Mouse (Mus musculus): ENCODE data around the gene Pofut1.

Gene Pofut1

DNA sequence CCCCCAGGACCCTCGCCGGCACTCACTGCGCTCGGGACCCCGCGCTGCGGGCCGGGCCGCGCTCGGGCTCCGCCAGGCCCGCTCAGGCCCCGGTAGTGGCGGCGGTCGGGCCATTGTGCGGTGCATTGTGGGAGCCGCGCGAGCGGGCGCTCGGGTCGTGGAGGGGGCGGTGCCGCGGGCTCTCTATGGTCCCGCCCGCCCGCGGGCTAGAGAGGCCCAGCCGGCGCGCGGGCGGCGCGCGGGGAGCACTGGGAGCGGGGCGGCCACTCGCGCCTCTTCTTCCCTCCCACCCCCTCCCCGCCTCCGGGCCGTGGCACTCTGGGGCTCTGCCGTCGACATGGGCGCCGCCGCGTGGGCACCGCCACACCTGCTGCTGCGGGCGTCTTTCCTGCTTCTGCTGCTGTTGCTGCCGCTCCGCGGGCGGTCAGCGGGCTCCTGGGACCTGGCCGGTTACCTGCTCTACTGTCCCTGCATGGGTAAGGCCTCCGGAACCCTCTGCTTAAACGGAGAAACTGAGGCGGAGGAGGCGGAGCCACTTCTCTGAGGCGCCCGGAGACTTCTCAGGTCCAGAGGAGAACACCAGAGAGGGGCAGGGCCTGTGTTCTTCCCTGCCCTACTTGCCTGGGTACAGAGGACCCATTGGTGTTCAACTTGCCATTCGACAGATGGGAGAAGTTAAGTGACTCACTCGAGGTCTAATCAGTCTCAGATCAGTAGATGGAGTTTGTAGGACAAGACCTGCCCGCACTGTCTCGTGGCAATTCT lies at the start of gene Pofut1, which contains the start of gene Plagl2:
Pofut1 (plus strand) TSS at position 284 of the 765 bp plus-strand sequence.
Plagl2 (minus strand) TSS at position 177 of the 765 bp plus-strand sequence.
- Histone ChIP-seq H3K27me3 (ENCODE audit: control insufficient read depth, insufficient read depth, low read length, poor library complexity, severe bottlenecking) (no peaks in the 10 kb centered on the region), H3K36me3 (ENCODE audit: control insufficient read depth, insufficient read depth, low read length, poor library complexity, severe bottlenecking) (no peaks in the 10 kb centered on the region; the same call in 1 of the 2 replicates)
- peak; percentile 89 for DNase-seq (ENCODE audit: low read depth, low spot score)

DNA sequence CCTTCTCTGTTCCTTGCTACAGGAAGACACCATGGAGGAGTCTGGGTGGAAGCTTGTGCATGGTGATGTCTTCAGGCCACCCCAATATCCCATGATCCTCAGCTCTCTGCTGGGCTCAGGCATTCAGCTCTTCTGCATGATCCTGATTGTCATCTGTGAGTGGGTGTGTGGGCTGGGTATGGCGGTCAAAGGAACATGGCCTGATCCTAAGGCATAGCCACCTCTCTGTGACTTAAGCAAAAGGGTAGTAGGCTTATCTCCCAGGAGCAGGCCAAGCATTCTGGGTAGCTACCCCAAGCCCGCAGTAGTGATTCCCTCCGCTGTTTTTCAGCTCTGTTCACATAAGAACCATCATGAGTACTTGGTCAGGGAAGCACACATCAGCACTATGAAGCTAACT lies 47.1 kb upstream of the Pofut1 start:
- no peaks in the 10 kb centered on the region for H3K27me3 ChIP-seq (ENCODE audit: control insufficient read depth, insufficient read depth, low read length, poor library complexity, severe bottlenecking)
- DNase-seq (ENCODE audit: low read depth, low spot score): no peak
- peaks cover 15% of the 10 kb centered on the region; the same call in 1 of the 2 replicates for H3K36me3 ChIP-seq (ENCODE audit: control insufficient read depth, insufficient read depth, low read length, poor library complexity, severe bottlenecking)

DNA sequence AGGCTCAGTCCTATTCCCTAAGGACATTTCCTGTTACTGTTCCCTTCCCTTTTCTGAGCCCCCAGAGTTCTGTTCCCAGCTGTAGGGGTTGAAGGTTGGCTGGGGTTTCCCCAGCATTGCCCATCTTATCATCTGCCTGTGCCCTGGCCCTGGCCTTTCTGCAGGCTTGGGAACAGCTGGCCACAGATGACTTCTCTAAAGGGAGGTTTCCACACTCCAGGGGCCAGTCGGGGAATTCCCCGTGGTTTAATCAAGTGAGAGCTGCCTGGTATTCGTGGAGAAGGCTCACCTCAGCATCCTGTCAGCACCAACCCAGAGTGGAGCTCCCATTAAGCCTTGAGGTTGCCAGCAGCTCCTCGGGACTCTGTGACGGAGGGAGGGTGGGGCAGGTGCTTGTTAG lies 42.8 kb upstream of the Pofut1 start:
- no peak for DNase-seq (ENCODE audit: low read depth, low spot score)
- no peaks in the 10 kb centered on the region for H3K27me3 ChIP-seq (ENCODE audit: control insufficient read depth, insufficient read depth, low read length, poor library complexity, severe bottlenecking)
- H3K36me3 ChIP-seq (ENCODE audit: control insufficient read depth, insufficient read depth, low read length, poor library complexity, severe bottlenecking): peaks cover 9% of the 10 kb centered on the region

DNA sequence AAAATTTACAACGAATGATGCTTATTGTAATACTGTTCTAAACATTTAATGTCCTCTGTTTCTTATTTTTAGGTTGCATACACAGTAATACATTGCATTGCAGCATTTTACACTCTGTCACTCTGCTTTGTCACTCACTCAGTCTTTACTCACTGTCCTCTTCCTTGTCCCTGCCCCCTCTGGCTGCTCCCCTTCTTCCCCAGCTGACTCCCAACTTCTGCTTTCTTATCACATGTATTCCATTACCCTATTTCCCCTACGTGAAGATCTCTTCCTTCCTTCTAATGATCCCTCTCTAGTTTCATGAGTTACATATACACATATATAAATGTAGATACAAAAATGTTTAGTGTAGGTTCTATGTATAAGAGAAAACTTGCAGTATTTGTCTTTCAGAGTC lies 42.2 kb upstream of the Pofut1 start:
- Histone ChIP-seq H3K27me3 (ENCODE audit: control insufficient read depth, insufficient read depth, low read length, poor library complexity, severe bottlenecking) (no peaks in the 10 kb centered on the region), H3K36me3 (ENCODE audit: control insufficient read depth, insufficient read depth, low read length, poor library complexity, severe bottlenecking) (peaks cover 9% of the 10 kb centered on the region)
- no peak for DNase-seq (ENCODE audit: low read depth, low spot score)

DNA sequence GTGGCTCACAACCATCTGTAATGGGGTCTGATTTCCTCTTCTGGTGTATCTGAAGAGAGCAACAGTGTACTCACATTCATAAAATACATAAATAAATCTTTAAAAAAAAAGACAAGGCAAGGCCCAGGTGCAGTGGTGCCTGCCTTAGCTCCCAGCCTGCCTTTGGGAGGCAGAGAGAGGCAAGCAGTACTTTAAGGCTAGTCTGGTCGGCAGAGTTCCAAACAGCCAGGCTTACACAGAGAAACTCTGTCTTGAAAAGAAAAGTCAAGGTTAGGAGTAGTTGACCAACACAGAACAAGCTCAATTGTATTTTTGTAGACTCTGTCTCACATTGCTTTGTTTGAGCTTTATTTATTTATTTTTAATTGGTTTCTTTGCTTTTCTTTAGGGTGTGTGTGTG lies 38.6 kb upstream of the Pofut1 start:
- DNase-seq (ENCODE audit: low read depth, low spot score): no peak
- Histone ChIP-seq H3K27me3 (ENCODE audit: control insufficient read depth, insufficient read depth, low read length, poor library complexity, severe bottlenecking) (no peaks in the 10 kb centered on the region), H3K36me3 (ENCODE audit: control insufficient read depth, insufficient read depth, low read length, poor library complexity, severe bottlenecking) (peaks cover 5% of the 10 kb centered on the region)

DNA sequence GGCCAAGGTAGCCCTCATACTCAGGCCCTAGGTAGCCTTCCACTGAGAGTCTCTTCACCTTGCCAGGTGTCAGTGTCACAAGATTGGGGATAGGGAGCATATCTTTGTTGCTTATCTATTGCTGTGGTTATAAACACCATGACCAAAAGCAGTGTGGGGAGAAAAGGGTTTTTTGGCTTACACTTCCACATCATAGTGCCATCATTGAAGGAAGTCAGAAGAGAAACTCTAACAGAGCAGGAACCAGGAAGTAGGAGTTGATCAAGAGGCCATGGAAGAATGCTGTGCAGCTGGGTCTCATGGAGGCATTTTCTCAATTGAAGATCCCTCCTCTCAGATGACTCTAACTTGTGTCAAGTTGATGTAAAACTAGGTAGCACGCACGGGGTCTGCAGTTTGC lies 33.2 kb upstream of the Pofut1 start:
- peaks cover 4% of the 10 kb centered on the region for H3K36me3 ChIP-seq (ENCODE audit: control insufficient read depth, insufficient read depth, low read length, poor library complexity, severe bottlenecking)
- H3K27me3 ChIP-seq (ENCODE audit: control insufficient read depth, insufficient read depth, low read length, poor library complexity, severe bottlenecking): no peaks in the 10 kb centered on the region
- no peak for DNase-seq (ENCODE audit: low read depth, low spot score)

DNA sequence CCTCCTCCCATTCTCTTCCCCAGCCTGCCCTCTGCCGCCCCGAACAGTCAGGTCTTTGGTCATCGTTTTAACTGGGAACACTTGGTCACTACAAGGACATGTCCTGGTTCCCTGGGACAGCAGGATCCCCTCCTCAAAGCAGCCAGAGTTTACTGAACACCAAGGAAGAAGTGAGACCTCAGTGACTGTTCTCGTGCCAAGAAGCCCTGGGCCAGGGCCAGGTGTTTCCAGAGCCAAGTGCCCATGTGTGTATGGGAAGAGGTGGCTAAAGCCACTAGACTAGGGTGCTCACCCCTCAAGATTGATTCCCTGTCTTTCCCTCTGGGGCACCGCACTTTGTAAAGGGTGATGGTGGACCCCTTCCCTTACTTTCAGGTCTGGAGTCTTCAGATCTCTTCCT lies 32.0 kb upstream of the Pofut1 start:
- no peak for DNase-seq (ENCODE audit: low read depth, low spot score)
- Histone ChIP-seq H3K27me3 (ENCODE audit: control insufficient read depth, insufficient read depth, low read length, poor library complexity, severe bottlenecking) (no peaks in the 10 kb centered on the region), H3K36me3 (ENCODE audit: control insufficient read depth, insufficient read depth, low read length, poor library complexity, severe bottlenecking) (peaks cover 4% of the 10 kb centered on the region)

DNA sequence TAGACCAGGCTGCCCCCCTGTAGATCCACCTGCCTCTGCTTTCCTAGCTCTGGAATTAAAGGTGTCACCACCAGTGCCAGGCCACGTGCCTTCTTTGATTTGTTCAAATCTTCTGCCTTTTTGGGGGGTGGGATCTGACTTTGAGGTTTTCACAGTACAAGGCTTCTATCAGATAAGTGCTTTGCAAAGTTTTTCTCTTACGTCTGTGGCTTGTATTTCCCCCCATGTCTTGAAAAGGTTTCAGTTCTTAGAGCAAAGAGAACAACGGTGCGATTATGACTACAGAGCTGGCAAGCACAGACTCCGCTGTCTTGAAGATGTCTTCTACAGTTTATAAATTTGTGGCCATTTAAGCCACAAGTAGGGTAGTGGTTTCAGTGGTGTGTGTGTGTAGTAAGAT lies 29.9 kb upstream of the Pofut1 start:
- no peaks in the 10 kb centered on the region for H3K27me3 ChIP-seq (ENCODE audit: control insufficient read depth, insufficient read depth, low read length, poor library complexity, severe bottlenecking)
- no peak for DNase-seq (ENCODE audit: low read depth, low spot score)
- 0 out of 2 replicates have a peak, but pooled peaks cover 1% of the 10 kb centered on the region for H3K36me3 ChIP-seq (ENCODE audit: control insufficient read depth, insufficient read depth, low read length, poor library complexity, severe bottlenecking)

DNA sequence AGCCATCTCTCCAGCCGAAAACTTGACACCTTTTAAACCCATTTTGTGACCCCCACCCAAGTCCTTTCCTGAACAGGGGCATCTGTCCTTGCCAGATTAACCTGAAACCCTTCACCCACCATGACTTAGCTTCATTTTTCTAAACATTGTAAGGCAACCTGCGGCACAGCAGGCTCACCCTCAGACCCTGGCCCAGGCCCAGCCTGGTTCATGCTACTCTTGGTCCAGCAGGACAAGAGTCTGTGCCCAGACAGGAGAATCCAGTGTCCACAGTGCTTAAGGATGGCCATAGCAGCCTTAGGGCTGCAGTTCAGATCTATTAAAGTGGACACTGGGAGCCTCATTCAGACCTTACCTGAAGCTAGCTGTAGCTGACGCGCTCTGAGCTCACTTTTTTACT lies 28.0 kb upstream of the Pofut1 start:
- Histone ChIP-seq H3K27me3 (ENCODE audit: control insufficient read depth, insufficient read depth, low read length, poor library complexity, severe bottlenecking) (no peaks in the 10 kb centered on the region), H3K36me3 (ENCODE audit: control insufficient read depth, insufficient read depth, low read length, poor library complexity, severe bottlenecking) (0 out of 2 replicates have a peak, but pooled peaks cover 1% of the 10 kb centered on the region)
- no peak for DNase-seq (ENCODE audit: low read depth, low spot score)

DNA sequence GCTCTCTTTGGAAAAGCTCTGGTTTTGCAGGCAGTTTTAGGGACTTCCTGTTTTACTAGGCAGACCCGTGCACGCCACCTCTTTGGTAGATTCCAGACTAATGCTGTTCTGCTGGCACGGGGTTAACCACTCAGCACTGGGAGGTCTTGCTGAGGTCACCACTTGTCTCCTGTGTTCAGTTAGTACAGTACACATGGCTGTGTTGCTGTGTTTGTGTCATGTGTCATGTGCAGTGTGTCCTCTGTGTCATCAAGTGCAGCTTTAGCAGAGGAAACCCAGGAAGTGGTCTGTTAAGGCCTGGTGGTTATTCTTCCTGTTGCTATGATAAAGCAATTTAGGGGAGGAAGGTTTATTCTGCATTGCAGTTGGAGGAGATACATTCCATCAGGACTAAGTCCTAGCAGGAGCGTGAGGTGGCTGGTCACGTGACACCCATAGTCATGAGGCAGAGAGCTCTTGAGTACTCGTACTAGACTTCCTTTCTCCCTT lies 26.5 kb upstream of the Pofut1 start:
- peak; percentile 69 for DNase-seq (ENCODE audit: low read depth, low spot score)
- no peaks in the 10 kb centered on the region; the same call in 1 of the 2 replicates for H3K27me3 ChIP-seq (ENCODE audit: control insufficient read depth, insufficient read depth, low read length, poor library complexity, severe bottlenecking)

DNA sequence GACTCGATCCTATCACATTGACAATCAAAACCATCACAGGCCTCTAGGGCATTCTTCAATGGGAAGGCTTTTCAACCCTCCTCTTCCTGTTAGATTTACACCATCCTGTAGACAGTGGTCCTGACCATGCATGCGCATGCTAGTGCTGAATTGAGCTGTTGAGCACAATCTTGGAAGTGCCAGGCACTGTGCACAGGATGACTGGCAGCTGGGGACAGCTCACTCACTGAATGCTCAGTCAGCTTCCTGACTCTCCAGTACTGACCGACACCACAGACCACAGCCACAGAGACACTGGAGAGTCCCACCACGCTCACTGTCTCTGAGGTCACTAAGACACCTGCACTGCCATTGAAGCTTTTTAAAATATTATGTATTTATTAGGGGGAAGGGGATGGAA lies 25.9 kb upstream of the Pofut1 start:
- no peaks in the 10 kb centered on the region; the same call in 1 of the 2 replicates for H3K27me3 ChIP-seq (ENCODE audit: control insufficient read depth, insufficient read depth, low read length, poor library complexity, severe bottlenecking)
- DNase-seq (ENCODE audit: low read depth, low spot score): no peak
- no peaks in the 10 kb centered on the region for H3K36me3 ChIP-seq (ENCODE audit: control insufficient read depth, insufficient read depth, low read length, poor library complexity, severe bottlenecking)

More for the DNA sequence above, 26.5 kb upstream of the Pofut1 start:
- 0 out of 2 replicates have a peak, but pooled peaks cover 1% of the 10 kb centered on the region for H3K36me3 ChIP-seq (ENCODE audit: control insufficient read depth, insufficient read depth, low read length, poor library complexity, severe bottlenecking)

DNA sequence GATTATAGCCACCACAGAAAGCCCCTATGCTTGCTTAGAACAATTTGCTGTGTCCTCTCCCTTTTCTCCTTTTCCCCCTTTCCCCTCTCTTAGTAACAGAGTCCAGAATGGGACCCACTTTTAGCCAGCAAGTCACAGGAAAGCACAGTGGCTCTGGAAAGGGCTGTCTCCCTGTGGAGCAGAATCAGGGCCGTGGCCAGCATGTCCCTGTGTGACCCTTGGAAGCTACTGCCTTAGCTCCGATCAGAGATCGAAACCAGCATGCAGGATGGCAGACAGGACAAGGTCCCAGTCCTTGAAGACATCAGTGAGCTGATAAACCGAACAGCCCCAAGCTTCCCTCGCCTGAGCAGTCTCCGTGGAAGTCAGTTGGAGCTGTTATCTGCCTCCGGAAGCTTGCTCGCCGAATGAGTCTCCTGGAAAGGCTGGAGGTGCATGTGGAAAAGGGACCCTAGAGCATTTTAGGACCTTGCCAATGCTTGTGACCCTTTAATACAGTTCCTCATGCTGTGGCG lies 23.4 kb upstream of the Pofut1 start:
- no peak for DNase-seq (ENCODE audit: low read depth, low spot score)
- no peaks in the 10 kb centered on the region for H3K36me3 ChIP-seq (ENCODE audit: control insufficient read depth, insufficient read depth, low read length, poor library complexity, severe bottlenecking)
- H3K27me3 ChIP-seq (ENCODE audit: control insufficient read depth, insufficient read depth, low read length, poor library complexity, severe bottlenecking): no peaks in the 10 kb centered on the region; the same call in 1 of the 2 replicates

DNA sequence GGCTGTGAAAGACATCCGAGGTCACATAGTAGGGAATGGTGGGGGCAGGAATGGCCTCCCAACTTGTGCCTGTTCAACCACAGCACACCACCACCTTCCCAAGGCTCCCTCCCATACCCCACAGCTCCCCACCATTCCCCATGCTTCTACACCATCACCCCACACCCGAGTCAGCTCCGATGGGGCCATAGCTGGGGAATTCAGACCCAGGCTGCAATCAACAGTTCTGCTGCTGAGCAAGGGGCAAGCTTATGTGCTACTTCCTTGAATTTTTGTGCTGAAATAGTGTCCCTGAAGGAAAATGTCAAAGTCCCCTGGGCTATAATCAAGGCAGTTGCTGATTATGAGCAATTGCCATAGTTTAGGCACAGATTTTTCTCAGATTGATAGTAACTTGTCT lies 22.8 kb upstream of the Pofut1 start:
- no peaks in the 10 kb centered on the region; the same call in 1 of the 2 replicates for H3K27me3 ChIP-seq (ENCODE audit: control insufficient read depth, insufficient read depth, low read length, poor library complexity, severe bottlenecking)
- no peaks in the 10 kb centered on the region for H3K36me3 ChIP-seq (ENCODE audit: control insufficient read depth, insufficient read depth, low read length, poor library complexity, severe bottlenecking)
- DNase-seq (ENCODE audit: low read depth, low spot score): no peak

DNA sequence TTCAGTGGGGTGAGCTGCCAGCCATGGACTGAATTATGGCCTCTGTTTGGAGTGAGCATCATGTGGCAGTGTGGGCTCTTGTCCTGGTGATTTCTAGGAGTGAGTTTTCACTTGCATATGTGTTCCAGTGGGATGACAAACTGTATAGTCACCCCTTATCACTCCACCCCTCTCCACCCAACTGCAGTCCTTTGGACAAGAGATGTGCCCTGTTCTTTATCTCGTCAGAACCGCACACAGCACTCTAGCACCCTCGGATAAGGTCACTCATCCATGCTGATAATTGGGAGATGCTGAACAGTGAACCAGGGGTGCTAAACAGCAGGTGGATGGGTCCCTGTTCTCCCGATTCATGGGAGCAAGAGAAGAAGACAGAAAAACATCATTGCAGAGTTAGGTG lies 19.7 kb upstream of the Pofut1 start:
- Histone ChIP-seq H3K36me3 (ENCODE audit: control insufficient read depth, insufficient read depth, low read length, poor library complexity, severe bottlenecking) (no peaks in the 10 kb centered on the region), H3K27me3 (ENCODE audit: control insufficient read depth, insufficient read depth, low read length, poor library complexity, severe bottlenecking) (no peaks in the 10 kb centered on the region; the same call in 1 of the 2 replicates)
- DNase-seq (ENCODE audit: low read depth, low spot score): no peak

DNA sequence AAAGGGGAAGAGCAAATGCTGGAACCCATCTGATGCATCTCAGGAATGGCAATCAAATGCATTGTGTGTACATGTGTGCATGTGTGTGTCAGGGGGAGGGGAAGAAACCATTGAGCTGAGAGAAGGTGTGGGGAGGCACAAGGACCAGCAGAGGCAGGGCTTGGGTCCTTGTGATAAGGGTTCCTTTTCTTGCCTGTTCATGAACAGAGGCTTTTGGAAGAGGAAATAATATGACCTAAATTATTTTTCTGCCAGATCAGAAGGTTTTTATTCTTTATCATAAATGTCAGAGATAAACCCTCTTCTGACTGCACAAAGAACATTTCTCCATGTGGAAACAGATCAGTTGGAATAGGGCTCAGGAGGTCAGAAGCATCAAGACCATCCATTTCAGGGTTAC lies 19.2 kb upstream of the Pofut1 start:
- DNase-seq (ENCODE audit: low read depth, low spot score): no peak
- H3K36me3 ChIP-seq (ENCODE audit: control insufficient read depth, insufficient read depth, low read length, poor library complexity, severe bottlenecking): no peaks in the 10 kb centered on the region

More for the DNA sequence above, 19.2 kb upstream of the Pofut1 start:
- no peaks in the 10 kb centered on the region; the same call in 1 of the 2 replicates for H3K27me3 ChIP-seq (ENCODE audit: control insufficient read depth, insufficient read depth, low read length, poor library complexity, severe bottlenecking)
